Mouse (Mus musculus): ENCODE results near the gene Ap3s2. TPM values are rescaled to one million over a fixed set of nuclear protein-coding genes. Genes with fewer than 3 reads are reported as not detected.

Ap3s2 gene
- polyA plus RNA-seq (2014; fragmentation: Nextera tagmentation; extraction: Ambion mirVana) = 36.3 and 41.2 TPM in 2 replicates

DNA sequence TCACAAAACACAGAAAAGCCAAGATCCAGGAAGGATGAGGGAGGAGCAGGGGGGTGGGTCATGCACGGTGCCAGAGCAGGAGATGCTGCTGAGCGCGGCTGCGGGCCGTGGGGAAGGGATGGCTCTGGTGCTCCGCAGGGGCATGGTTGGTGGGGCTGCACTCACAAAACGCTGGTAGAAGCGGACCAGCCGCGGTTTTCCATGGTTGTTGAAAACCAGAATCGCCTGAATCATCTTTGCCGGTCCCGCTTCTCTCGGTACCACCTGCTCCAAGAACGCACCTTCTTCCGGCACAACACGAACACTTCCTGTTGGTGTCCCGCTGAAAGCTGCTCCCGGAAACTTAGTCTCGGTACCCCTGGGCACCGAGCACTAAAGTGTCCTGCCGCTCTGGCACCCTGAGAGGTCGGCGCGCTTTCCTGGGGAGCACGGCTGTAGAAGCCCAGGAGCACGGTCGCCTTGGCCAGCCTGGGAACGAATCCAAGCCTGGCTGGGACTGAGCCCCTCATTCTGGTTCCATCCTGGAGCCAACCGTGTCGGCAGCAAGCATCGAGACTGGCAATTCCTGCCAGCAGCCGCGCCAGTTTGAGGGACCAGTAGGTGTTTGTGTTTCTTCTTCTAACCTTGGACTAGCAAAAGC lies at the start of gene Ap3s2:
Gene Ap3s2 (minus strand): TSS at position 306 of the 640 bp plus-strand sequence.
- Histone ChIP-seq H3K4me2 (peak within 1 kb of the TSS; percentile 80), H3K27me3 (ENCODE audit: control insufficient read depth, insufficient read depth, low read length) (no peaks in the 10 kb centered on the region), H3K9ac (ENCODE audit: low read depth, low read length) (peak within 1 kb of the TSS; percentile 93), H3K36me3 (ENCODE audit: control insufficient read depth, insufficient read depth, low read length) (no peaks in the 10 kb centered on the region), H3K27ac (ENCODE audit: low read depth, low read length) (peak within 1 kb of the TSS; percentile 62; the same call in 1 of the 2 replicates), H3K9me3 (replicated peaks; ENCODE audit: control insufficient read depth, low read length) (no peaks in the 10 kb centered on the region), H3K4me3 (ENCODE audit: low read depth, low read length) (peak within 1 kb of the TSS; percentile 89), H3K4me1 (ENCODE audit: control insufficient read depth, insufficient read depth, low read length) (peaks cover 5% of the 10 kb centered on the region)
- peak; percentile 89 for ATAC-seq (replicated peaks; ENCODE audit: insufficient number of reproducible peaks, low FRiP score, low TSS enrichment)
- WGBS (ENCODE audit: insufficient replicate concordance) = under 1% methylated on average over 34 of the region's 34 CpGs

DNA sequence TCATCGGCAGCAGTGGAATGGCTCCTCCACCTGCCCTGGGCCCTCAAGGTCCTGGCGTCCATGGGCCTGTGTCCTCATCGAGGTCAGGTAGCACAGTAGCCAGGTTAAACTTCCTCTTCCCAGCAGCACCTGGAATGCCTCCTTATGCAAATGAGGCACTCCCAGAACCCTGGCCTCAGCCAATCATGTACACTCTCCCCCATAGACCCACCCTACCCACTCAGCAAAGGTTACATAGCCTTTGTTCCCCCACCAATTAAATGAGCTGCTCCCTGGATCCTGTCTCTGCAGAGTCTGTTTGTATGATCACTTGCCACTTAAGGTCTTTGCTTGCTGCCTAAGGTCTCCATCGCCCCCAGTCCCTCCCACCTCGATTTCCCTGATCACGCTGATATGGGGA lies 47.9 kb upstream of the Ap3s2 start:
- no peak for ATAC-seq (replicated peaks; ENCODE audit: insufficient number of reproducible peaks, low FRiP score, low TSS enrichment)
- no peaks in the 10 kb centered on the region for H3K9me3 ChIP-seq (replicated peaks; ENCODE audit: control insufficient read depth, low read length)
- no peak overlapping the region for H3K4me3 ChIP-seq (ENCODE audit: low read depth, low read length)
- WGBS (ENCODE audit: insufficient replicate concordance) = 73% methylated on average over 6 of the region's 6 CpGs
- H3K27me3 ChIP-seq (ENCODE audit: control insufficient read depth, insufficient read depth, low read length) = no peaks in the 10 kb centered on the region
- H3K36me3 ChIP-seq (ENCODE audit: control insufficient read depth, insufficient read depth, low read length) = no peaks in the 10 kb centered on the region
- no peak overlapping the region for H3K9ac ChIP-seq (ENCODE audit: low read depth, low read length)
- no peak overlapping the region for H3K4me2 ChIP-seq
- H3K27ac ChIP-seq (ENCODE audit: low read depth, low read length) = no peak overlapping the region
- H3K4me1 ChIP-seq (ENCODE audit: control insufficient read depth, insufficient read depth, low read length) = no peaks in the 10 kb centered on the region

DNA sequence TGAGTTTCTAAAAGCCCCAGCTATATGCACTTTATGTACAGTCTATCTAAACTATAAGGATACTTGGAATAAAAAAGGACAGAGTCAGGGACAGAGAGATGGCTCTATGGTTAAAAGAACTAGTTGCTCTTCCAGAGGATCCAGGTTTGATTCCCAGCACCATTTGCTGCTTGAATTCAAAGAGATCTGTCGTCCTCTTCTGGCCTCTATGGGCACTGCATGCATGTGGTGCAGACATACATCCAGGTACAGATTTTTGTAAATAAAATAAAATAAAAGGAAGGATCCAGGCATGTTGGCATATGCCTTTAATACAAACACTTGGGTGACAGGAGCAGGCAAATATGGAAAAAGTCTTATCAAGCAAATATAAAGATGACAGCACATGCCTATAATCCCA lies 41.2 kb upstream of the Ap3s2 start:
- H3K36me3 ChIP-seq (ENCODE audit: control insufficient read depth, insufficient read depth, low read length) = no peaks in the 10 kb centered on the region
- no peak overlapping the region for H3K4me3 ChIP-seq (ENCODE audit: low read depth, low read length)
- no peaks in the 10 kb centered on the region for H3K4me1 ChIP-seq (ENCODE audit: control insufficient read depth, insufficient read depth, low read length)
- H3K9ac ChIP-seq (ENCODE audit: low read depth, low read length) = no peak overlapping the region
- H3K4me2 ChIP-seq = no peak overlapping the region
- no peak for ATAC-seq (replicated peaks; ENCODE audit: insufficient number of reproducible peaks, low FRiP score, low TSS enrichment)
- no peak overlapping the region for H3K27ac ChIP-seq (ENCODE audit: low read depth, low read length)
- H3K9me3 ChIP-seq (replicated peaks; ENCODE audit: control insufficient read depth, low read length) = no peaks in the 10 kb centered on the region
- H3K27me3 ChIP-seq (ENCODE audit: control insufficient read depth, insufficient read depth, low read length) = no peaks in the 10 kb centered on the region
- 47% methylated on average over 1 of the region's 1 CpGs for WGBS (ENCODE audit: insufficient replicate concordance)

DNA sequence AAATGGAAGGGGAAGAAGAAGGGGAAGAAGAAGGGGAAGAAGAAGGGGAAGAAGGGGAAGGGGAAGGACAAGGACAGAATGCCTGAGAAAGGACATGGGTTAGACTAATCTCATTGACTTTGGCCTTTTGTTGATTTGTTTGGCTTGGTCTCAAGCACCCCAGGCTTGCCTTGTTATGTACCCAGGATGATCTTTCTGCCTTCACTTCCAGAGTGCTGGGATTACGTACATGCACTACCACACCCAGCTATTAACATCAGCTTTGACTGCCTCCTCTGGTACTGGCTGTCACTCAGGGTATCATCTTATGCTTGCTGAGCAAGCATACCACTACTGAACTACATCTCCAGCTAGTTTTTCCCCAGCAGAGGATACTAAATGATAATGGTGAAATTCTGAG lies 35.7 kb upstream of the Ap3s2 start:
- Histone ChIP-seq H3K9ac (ENCODE audit: low read depth, low read length) (no peak overlapping the region), H3K27me3 (ENCODE audit: control insufficient read depth, insufficient read depth, low read length) (no peaks in the 10 kb centered on the region), H3K4me2 (no peak overlapping the region), H3K36me3 (ENCODE audit: control insufficient read depth, insufficient read depth, low read length) (no peaks in the 10 kb centered on the region), H3K9me3 (replicated peaks; ENCODE audit: control insufficient read depth, low read length) (no peaks in the 10 kb centered on the region), H3K27ac (ENCODE audit: low read depth, low read length) (no peak overlapping the region), H3K4me1 (ENCODE audit: control insufficient read depth, insufficient read depth, low read length) (no peaks in the 10 kb centered on the region), H3K4me3 (ENCODE audit: low read depth, low read length) (no peak overlapping the region)
- ATAC-seq (replicated peaks; ENCODE audit: insufficient number of reproducible peaks, low FRiP score, low TSS enrichment) = no peak
- 62% methylated on average over 1 of the region's 1 CpGs for WGBS (ENCODE audit: insufficient replicate concordance)

DNA sequence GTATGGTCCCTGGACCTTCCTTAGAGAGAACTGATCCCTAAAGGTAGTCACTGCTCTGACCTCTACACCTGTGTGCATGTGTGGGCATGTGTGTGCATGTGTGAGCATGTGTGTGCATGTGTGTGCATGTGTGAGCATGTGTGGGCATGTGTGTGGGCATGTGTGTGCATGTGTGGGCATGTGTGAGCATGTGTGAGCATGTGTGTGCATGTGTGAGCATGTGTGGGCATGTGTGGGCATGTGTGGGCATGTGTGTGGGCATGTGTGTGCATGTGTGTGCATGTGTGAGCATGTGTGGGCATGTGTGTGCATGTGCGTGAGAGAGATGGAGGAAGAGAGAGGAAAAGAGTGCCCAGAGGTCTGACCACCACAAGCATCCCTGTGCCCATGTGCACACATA lies 34.4 kb upstream of the Ap3s2 start:
- Histone ChIP-seq H3K27me3 (ENCODE audit: control insufficient read depth, insufficient read depth, low read length) (no peaks in the 10 kb centered on the region), H3K27ac (ENCODE audit: low read depth, low read length) (no peak overlapping the region), H3K9me3 (replicated peaks; ENCODE audit: control insufficient read depth, low read length) (no peaks in the 10 kb centered on the region), H3K4me1 (ENCODE audit: control insufficient read depth, insufficient read depth, low read length) (no peaks in the 10 kb centered on the region), H3K4me2 (no peak overlapping the region), H3K36me3 (ENCODE audit: control insufficient read depth, insufficient read depth, low read length) (no peaks in the 10 kb centered on the region), H3K4me3 (ENCODE audit: low read depth, low read length) (no peak overlapping the region), H3K9ac (ENCODE audit: low read depth, low read length) (no peak overlapping the region)
- 100% methylated on average over 1 of the region's 1 CpGs for WGBS (ENCODE audit: insufficient replicate concordance)
- ATAC-seq (replicated peaks; ENCODE audit: insufficient number of reproducible peaks, low FRiP score, low TSS enrichment) = no peak

DNA sequence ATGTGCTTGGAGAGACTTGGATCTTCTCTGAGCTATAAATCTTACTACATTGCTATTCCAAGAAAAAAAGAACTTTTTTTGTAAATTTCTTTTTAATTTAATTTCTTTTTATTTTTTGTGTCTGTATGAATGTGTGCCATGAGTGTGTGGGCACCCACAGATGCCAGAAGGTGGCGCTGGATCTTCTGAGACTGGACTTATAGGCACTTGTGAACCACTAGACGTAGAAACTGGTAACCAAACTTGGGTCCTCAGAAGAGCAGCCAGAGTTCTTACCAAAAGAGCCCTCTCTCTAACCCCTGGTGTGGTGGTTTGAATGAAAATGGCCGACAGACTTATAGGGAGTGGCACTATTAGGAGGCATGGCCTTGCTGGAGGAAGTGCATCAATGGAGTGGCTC lies 30.6 kb upstream of the Ap3s2 start:
- no peak overlapping the region for H3K4me3 ChIP-seq (ENCODE audit: low read depth, low read length)
- no peaks in the 10 kb centered on the region for H3K4me1 ChIP-seq (ENCODE audit: control insufficient read depth, insufficient read depth, low read length)
- no peak overlapping the region for H3K9ac ChIP-seq (ENCODE audit: low read depth, low read length)
- no peaks in the 10 kb centered on the region for H3K9me3 ChIP-seq (replicated peaks; ENCODE audit: control insufficient read depth, low read length)
- H3K27ac ChIP-seq (ENCODE audit: low read depth, low read length) = no peak overlapping the region
- no peaks in the 10 kb centered on the region for H3K27me3 ChIP-seq (ENCODE audit: control insufficient read depth, insufficient read depth, low read length)
- H3K36me3 ChIP-seq (ENCODE audit: control insufficient read depth, insufficient read depth, low read length) = no peaks in the 10 kb centered on the region
- WGBS (ENCODE audit: insufficient replicate concordance) = 71% methylated on average over 3 of the region's 3 CpGs
- no peak for ATAC-seq (replicated peaks; ENCODE audit: insufficient number of reproducible peaks, low FRiP score, low TSS enrichment)
- H3K4me2 ChIP-seq = no peak overlapping the region

- 69% methylated on average over 6 of the region's 6 CpGs for WGBS (ENCODE audit: insufficient replicate concordance)
- Histone ChIP-seq H3K9ac (ENCODE audit: low read depth, low read length) (no peak overlapping the region), H3K4me2 (no peak overlapping the region), H3K9me3 (replicated peaks; ENCODE audit: control insufficient read depth, low read length) (no peaks in the 10 kb centered on the region), H3K27ac (ENCODE audit: low read depth, low read length) (no peak overlapping the region), H3K4me3 (ENCODE audit: low read depth, low read length) (no peak overlapping the region), H3K4me1 (ENCODE audit: control insufficient read depth, insufficient read depth, low read length) (no peaks in the 10 kb centered on the region), H3K36me3 (ENCODE audit: control insufficient read depth, insufficient read depth, low read length) (no peaks in the 10 kb centered on the region), H3K27me3 (ENCODE audit: control insufficient read depth, insufficient read depth, low read length) (no peaks in the 10 kb centered on the region)
- ATAC-seq (replicated peaks; ENCODE audit: insufficient number of reproducible peaks, low FRiP score, low TSS enrichment) = no peak
Measured at GRCm38 (mm10) chr7:79950236-79950635, 29.8 kb upstream of the Ap3s2 start.

DNA sequence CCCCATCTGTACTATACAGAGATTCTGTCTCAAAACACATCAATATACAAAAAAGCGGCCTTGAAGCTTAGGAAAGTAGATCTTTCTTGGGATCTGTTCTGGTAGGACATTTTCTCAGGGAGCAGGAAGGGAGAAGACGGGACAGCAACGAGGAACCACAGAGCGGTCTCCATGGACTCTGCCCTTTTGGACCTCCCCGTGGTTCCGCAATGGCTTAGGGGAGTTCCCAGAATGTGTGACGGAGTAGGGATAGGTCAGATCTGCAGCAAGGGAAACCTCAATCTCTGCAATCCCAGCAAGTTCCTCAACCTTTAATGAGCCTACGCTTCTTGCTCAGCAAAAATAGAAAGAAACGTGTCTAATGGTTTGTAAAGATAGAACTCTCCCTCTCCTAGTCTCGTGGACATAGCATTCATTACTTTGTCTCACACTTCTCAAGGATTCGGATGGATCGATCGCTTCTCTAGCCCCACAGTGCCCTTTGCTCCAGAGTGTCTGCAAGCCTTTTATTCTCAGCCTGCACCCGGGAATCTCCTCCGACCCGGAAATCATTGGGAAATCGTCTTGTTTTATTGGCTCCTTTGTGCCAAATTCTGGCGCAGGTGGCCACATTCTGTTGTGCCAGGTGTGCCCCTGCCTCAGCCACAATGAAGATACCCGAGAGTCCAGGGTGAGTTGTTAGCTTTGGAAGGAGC lies 15.2 kb upstream of the Ap3s2 start:
- peak overlapping the region; percentile 4; the same call in 1 of the 2 replicates for H3K27ac ChIP-seq (ENCODE audit: low read depth, low read length)
- no peaks in the 10 kb centered on the region for H3K36me3 ChIP-seq (ENCODE audit: control insufficient read depth, insufficient read depth, low read length)
- H3K4me3 ChIP-seq (ENCODE audit: low read depth, low read length) = peak overlapping the region; percentile 48
- WGBS (ENCODE audit: insufficient replicate concordance) = 16% methylated on average over 19 of the region's 19 CpGs
- H3K27me3 ChIP-seq (ENCODE audit: control insufficient read depth, insufficient read depth, low read length) = no peaks in the 10 kb centered on the region
- peaks cover 16% of the 10 kb centered on the region; the same call in 1 of the 2 replicates for H3K4me1 ChIP-seq (ENCODE audit: control insufficient read depth, insufficient read depth, low read length)
- no peak for ATAC-seq (replicated peaks; ENCODE audit: insufficient number of reproducible peaks, low FRiP score, low TSS enrichment)
- no peaks in the 10 kb centered on the region for H3K9me3 ChIP-seq (replicated peaks; ENCODE audit: control insufficient read depth, low read length)
- H3K4me2 ChIP-seq = peak overlapping the region; percentile 81
- peak overlapping the region; percentile 75 for H3K9ac ChIP-seq (ENCODE audit: low read depth, low read length)

All from heart, embryonic 11.5 days (tissue).